Mouse (Mus musculus) fat pad, adult 2 months (tissue): ENCODE results near the gene Ccdc169.
"Not testable (repeated sequence)": the region's sequence is repeated elsewhere in the genome, so short reads cannot be mapped to it uniquely, and the experiment has no call there.

Experiments
- DNase-seq: peaks from one replicate; pipeline ENCODE4 v3.0.0-alpha.2; 2011; ENCODE audit warnings: low read depth, low spot score; ENCODE audit errors: extremely low read depth

The Ccdc169 gene

DNA sequence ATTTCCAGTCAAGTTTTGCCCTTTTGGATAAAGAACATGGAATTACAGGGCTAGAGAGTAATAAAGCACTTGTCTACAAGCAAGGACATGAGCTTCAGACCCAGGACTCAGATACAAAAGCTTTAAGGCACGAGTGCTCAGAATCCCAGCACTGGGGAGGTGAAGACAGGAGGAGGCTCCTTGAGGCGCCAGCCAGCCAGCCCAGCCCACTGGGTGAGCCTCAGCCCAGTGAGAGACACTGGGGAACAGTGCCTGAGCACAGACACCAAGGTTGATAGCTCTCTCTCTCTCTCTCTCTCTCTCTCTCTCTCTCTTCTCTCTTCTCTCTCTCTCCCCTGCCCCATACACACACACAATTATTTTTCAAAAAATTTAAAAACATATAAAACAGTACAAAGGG is 56.2 kb downstream of the Ccdc169 start:
- no peak for DNase-seq

DNA sequence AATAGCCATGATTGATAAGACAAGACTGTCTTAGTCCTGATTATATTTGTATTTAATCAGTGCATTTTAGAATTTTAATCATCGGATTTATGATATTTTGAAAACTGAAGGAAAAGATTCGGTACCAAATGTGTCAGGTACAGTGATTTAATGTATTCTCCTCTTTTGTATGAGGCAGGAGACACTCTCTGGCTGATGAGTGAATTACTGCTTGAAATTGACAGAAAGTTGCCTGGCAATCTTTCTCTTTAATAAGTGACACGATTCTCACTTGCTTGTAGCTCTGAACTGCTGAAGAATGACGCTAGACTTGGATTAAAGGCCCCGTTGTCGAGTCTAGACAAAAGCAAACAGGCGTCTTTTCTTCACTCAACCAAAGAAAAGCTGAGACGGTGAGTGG is 57.7 kb downstream of the Ccdc169 start:
- no peak for DNase-seq

DNA sequence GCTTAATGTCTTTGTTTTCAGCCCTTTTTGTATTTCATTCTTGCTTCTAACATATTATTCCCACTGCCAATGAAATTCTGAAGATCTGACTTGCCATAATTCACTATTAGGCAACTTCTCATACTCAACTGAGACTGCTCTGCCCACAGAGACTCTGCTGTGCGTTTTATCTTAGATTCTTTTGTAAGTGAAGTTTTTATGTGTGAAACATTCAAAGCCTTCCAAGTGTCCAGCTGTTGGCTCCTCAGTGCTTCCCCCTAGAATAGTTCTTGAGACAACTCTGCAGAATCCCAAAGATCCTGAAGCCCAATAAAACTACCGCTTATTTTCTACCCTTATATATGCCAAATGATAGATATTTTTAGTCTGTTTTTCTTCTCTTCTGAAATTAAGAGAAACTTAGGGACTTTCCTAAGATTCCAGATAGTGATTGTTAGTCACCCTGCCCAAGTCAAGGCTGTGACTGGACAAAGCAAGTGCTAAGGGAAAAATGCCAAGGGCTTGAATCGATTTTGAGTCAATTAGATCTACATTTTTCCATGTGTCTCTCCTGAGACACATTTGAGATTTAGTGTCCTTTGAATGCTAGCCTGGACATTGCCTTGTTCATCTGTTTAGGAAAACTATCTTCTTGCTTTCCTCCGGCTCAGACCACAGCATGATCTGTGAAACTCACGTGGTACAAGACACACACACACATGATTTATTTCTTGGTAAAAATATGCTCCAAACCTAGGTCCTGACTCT is 58.6 kb downstream of the Ccdc169 start:
- no peak for DNase-seq

DNA sequence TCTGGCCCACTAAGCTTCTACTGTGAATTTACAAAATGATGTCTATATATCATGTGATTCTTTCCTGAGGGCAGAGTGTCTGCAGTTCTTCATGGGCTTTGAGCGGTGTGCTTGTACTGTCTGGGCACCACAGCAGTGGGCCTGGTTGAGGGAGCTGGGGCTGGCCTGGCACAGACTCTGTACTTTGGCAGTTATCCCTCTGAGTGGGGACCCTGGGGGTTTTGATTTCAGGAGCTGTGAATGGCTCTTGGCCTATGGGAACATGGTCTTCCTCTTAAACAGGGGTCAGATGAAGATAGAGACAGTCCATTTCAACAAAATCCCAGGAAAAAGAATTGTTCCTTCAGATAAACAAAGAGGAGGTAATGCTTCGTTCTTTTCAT is 59.2 kb downstream of the Ccdc169 start:
- DNase-seq, result no peak

DNA sequence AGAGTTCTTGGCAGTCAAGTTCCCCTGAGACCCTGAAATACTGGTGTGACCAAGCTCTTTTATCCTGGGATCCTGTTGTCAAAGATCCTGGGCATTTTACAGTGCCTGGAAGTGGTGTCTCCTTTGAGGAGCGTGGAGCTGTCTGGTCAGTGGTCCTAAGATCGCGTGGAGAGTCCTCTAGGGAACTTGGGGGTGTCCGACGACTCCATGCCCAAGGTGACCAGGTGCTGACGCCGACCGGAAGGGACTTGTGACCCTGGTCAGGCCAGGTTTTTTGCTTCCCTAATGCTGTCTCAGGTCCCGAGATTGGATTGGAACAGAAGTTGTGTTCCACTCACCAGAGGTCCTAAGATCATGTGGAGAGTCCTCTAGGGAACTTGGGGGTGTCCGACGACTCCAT is 66.5 kb downstream of the Ccdc169 start:
- not testable (repeated sequence) for DNase-seq

DNA sequence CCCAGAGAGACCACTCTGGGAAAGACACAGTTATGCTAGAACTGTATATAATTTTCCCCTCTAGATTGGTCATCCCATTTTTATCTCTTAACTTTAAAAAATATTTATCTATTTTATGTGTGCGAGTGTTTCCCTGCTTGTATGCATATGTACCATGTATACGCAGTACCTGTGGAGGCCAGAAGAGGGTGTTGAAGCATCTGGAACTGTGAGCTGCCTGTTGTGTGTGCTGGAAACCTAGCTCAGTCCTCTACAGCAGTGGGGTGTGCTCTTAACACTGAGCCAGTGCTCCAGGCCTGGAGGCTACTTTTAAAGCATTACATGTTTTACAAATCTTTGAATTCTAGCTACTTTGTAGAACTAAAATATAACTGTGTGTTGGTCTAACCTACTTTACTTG is 69.3 kb downstream of the Ccdc169 start:
- no peak for DNase-seq

DNA sequence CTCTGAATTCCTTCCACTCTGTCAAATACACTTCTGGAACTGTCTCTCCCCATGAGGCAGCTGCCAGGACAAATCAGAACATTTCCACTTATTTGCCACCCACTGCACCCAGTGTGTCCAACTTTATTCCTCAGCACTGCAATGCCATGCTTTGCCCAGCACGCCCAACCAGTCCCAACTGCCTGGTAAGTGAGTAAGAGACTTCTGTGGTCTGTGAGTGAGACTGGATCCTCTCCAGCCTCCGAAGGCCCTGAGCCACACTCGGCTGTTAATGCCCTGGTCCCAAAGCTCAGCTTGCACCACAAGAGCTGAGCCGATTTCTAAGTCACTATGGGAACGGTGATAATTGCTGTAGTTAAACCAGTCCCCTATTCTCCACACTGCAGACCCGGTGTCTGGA is 70.5 kb downstream of the Ccdc169 start:
- no peak for DNase-seq

DNA sequence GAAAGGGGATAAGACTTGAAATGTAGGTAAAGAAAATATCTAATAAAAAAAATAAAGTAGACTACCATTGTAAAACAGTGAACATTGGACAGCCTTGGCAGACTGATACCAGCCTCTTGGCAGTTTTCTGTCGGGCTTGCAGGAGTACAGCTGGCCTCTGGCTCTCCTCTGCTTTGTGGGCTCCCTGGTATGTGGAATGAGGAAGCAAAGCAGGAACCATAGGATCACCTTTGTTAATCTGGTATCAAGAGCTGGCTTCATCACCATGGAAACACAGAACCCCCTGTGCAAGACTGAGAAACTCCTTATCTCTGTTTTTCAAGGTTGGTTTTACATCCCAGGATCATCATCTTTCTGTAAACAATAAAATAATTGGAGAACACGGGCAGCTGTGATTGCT is 75.1 kb downstream of the Ccdc169 start:
- no peak for DNase-seq

DNA sequence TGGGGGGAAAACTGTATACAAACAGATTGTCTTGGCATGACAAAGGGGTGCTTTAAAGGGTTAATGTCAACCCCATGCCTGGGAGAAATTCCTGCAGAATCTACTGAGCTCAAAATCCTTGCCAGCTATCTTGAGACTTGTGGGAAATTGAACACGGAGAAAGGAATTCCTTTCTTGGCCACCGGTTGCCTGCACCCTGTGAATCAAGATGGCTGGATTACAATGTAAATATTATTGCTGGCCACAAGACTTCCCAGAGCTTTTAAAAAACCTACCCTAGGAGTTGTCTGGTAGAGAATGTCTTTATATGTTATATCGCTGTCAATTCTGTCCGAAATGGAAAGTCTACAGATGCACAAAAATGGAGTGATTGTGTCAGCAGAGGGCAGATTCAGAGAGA is 76.6 kb downstream of the Ccdc169 start:
- peak; percentile 28 for DNase-seq

DNA sequence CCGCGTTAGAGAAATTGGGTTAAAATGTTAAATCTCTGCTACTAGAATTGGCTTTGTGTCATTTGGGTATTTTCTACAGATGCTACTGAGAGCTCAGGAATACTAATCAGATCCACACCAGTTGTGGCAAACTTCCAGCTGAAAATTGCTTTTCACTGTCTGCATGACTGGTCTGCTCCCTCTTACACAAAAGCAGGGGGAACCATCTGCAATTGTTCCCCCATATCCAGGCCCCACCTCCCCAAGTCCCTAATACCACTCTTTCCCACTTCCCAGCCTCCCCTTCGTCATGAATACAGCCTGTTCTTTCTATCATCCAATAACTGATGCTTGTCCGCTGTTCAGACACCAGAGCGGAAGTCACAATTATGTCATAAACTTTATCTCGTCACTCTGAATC is 77.3 kb downstream of the Ccdc169 start:
- no peak for DNase-seq

DNA sequence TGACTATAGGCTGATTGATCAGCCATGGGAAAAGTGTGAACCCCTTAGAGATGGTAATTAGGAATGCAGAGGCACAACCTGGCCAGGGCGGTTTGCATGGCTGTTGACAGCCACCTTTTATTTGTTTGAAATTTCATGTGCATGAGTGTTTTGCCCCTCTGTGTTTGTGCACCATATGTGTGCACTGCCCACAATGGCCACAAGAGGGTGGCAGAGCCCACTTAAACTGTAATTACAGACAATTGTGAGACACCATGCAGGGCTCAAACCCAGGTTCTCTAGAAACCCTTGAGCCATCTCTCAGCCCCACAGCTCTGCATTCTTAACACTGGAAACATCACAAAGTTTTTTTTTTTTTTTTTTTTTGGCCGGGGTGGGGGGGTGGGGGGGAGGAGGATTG is 85.4 kb downstream of the Ccdc169 start:
- no peak for DNase-seq
